Mouse (Mus musculus) embryonic stem cell, embryonic (primary cell): Measurements from ENCODE around the gene Ppfia3.

Experiments
- CTCF ChIA-PET, 4 experiments: fragments of 300-600 bp in 2 of 4; fragments of 350-600 bp in 2 of 4; sonication (Branson Sonifier 250); formaldehyde crosslinking; loops; one replicate each; lab custom pipeline; 2022; ENCODE audit warnings: inconsistent platforms in 2 of 4; lab: Charles Lee
- POLR2A ChIA-PET, 4 experiments: fragments of 300-600 bp in 2 of 4; fragments of 350-600 bp in 2 of 4; sonication (Branson Sonifier 250); formaldehyde crosslinking; loops; one replicate each; lab custom pipeline; 2022; ENCODE audit warnings: antibody characterized with exemption in 4 of 4, inconsistent platforms in 1 of 4; lab: Charles Lee

Gene Ppfia3

DNA sequence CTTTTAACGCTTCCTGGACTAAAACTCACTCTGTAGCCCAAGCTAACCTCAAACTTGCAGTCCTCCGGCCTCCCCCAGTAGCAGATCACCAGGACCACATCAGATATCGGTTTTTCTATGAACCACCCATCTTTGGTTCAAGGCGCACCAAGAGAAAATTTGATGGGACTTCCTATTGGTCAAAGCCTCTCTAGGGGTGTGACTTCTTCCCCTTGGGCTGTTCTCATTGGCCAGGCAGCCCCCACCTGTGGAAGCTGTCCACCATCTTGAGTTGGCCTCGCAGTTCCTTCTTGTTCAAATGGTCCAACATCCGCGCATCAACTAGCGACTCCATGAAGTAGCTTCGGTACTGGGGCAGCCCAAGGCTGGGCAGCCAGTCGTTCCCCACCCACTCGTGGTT is 24.7 kb downstream of the Ppfia3 start:
- ChIA-PET CTCF (interaction anchor here (0.8 to 6.9 kb wide), 31 partner anchors 8 to 358 kb away, joined by 3 to 200 read pairs (median 6); partner anchors contain the start of genes Aldh16a1 (in 1 of the 4), Car11 (in 1 of the 4), Gys1 (in 1 of the 4) and Kcna7 (in 1 of the 4)), POLR2A (interaction anchor here in 3 of 4 experiments (0.5 to 7.7 kb wide), 47 partner anchors 7 to 379 kb away, joined by 3 to 118 read pairs (median 6); partner anchors contain the start of genes Ppfia3 (in 3 of the 3), Trpm4 (in 3 of the 3), Ftl1 (in 2 of the 3) and Snrnp70 (in 2 of the 3))

DNA sequence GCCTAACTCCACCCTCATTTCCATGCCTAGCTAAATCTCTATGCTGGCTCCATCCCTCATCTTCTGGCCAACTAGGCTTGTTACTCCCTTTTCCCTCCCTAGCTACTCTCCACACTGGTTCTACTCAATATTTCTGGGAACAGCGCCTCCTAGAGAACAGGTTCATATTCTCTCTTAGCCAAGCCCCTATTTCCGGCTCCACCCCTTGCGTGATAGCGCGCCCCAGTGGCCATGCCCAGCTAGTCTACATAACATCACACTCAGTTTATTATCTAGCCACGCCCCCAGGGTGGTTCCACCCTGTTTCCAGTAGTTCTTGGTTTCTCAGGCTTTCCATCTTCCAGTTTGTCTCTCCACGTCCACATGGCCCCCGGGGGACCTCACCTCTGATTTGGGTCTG is 25.5 kb downstream of the Ppfia3 start:
- CTCF ChIA-PET = interaction anchor here (0.5 to 6.9 kb wide), 82 partner anchors 8 to 380 kb away, joined by 3 to 200 read pairs (median 4); partner anchors contain the start of genes Ppfia3 (in 3 of the 4), Gys1 (in 2 of the 4), Kcna7 (in 2 of the 4) and Lin7b (in 2 of the 4)
- POLR2A ChIA-PET = interaction anchor here in 3 of 4 experiments (0.6 to 7.7 kb wide), 50 partner anchors 8 to 555 kb away, joined by 3 to 118 read pairs (median 5); partner anchors contain the start of genes Ppfia3 (in 3 of the 3), Ftl1 (in 2 of the 3), Snrnp70 (in 2 of the 3) and Trpm4 (in 2 of the 3)

DNA sequence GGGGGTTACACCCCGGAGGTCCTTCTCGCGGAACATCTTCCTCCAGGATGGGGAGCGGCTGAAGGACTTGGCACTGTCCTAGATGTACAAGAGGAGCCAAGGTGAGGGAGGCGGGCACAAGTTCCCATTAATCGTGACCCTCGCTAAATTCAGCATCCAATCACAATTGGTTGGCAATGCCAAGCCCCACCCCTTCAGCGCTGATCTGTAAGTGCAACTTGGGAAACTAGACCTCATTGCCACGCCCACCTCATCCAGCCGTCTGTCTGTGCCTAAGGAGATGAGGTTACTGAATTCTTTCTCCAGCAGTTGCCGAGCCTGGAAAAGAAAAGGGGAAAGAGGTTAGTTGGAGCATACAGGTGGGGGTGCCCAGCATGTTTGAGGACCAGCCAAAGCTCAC is 26.1 kb downstream of the Ppfia3 start:
- ChIA-PET CTCF (interaction anchor here (0.6 to 6.9 kb wide), 80 partner anchors 8 to 380 kb away, joined by 3 to 200 read pairs (median 4); partner anchors contain the start of genes Gys1 (in 3 of the 4), Ppfia3 (in 3 of the 4), Kcna7 (in 2 of the 4) and Lin7b (in 2 of the 4)), POLR2A (interaction anchor here in 3 of 4 experiments (0.6 to 7.7 kb wide), 55 partner anchors 8 to 556 kb away, joined by 3 to 118 read pairs (median 4); partner anchors contain the start of genes Ppfia3 (in 3 of the 3), Ftl1 (in 2 of the 3), Snrnp70 (in 2 of the 3) and Trpm4 (in 2 of the 3))

DNA sequence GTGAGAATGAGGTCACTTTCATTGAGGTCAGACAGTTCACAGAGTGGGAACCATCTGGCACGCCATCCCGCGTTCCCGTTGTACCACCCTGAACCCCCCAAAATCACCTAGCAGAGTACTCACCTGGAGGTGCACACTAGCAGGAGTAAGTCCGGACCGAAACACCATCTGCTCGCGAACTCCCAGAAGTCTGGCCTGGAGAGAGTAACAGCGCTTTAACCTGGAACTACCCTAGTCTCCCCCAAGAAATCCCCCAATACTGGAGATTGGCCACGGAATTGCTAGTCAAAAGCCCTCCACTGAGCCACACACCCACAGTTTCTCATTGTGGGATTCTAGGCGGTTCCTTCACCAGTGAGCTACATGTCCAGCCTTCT is 26.8 kb downstream of the Ppfia3 start:
- CTCF ChIA-PET = interaction anchor here in 3 of 4 experiments (0.9 to 6.9 kb wide), 16 partner anchors 8 to 267 kb away, joined by 3 to 200 read pairs (median 10); partner anchors contain the start of genes Gys1 (in 2 of the 3), Kcna7 (in 1 of the 3) and Ppfia3 (in 1 of the 3)
- POLR2A ChIA-PET = interaction anchor here in 3 of 4 experiments (0.6 to 7.7 kb wide), 25 partner anchors 15 to 273 kb away, joined by 3 to 118 read pairs (median 4); partner anchors contain the start of genes Ppfia3 (in 2 of the 3), Snrnp70 (in 2 of the 3), Ftl1 (in 1 of the 3) and Kcna7 (in 1 of the 3)

DNA sequence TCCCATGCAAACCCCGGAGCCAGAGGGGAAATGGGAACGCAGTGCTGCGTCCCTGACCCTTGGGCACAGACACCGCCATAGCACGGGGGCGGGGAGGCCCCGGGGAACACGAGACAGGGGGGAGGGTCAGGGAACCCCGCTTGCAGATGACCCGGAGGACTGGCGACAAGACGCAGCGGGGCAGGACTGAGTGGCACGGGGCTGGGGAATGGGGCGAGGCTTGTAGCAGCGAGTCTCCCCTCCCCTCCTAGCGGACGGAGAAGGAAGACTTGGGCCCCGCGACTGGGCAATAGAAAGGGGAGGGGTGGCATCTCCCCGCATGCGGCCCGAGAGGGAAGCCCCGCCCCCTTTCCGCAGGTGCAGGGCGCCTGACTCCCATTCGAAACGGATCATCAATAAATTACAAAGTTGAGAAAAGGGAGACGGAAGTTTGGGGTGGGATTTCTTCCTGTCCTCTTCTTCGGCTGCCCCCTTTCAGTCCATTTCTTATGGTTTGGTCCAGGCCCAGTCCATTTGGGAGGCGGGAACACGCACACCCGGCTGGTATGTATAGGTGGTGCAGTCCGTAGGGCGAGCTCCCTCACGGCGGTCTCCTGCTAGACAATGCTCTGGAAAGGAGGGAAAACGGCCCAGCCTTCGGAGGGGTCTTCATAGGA is 27.3 kb downstream of the Ppfia3 start:
- CTCF ChIA-PET = interaction anchor here in 3 of 4 experiments (0.6 to 6.9 kb wide), 15 partner anchors 17 to 715 kb away, joined by 3 to 200 read pairs (median 5); partner anchors contain the start of genes Gys1 (in 1 of the 3), Kcna7 (in 1 of the 3) and Ppfia3 (in 1 of the 3)
- POLR2A ChIA-PET = interaction anchor here in 3 of 4 experiments (0.5 to 7.7 kb wide), 32 partner anchors 15 to 272 kb away, joined by 3 to 118 read pairs (median 4); partner anchors contain the start of genes Ppfia3 (in 2 of the 3), Snrnp70 (in 2 of the 3), Aldh16a1 (in 1 of the 3) and Ftl1 (in 1 of the 3)

DNA sequence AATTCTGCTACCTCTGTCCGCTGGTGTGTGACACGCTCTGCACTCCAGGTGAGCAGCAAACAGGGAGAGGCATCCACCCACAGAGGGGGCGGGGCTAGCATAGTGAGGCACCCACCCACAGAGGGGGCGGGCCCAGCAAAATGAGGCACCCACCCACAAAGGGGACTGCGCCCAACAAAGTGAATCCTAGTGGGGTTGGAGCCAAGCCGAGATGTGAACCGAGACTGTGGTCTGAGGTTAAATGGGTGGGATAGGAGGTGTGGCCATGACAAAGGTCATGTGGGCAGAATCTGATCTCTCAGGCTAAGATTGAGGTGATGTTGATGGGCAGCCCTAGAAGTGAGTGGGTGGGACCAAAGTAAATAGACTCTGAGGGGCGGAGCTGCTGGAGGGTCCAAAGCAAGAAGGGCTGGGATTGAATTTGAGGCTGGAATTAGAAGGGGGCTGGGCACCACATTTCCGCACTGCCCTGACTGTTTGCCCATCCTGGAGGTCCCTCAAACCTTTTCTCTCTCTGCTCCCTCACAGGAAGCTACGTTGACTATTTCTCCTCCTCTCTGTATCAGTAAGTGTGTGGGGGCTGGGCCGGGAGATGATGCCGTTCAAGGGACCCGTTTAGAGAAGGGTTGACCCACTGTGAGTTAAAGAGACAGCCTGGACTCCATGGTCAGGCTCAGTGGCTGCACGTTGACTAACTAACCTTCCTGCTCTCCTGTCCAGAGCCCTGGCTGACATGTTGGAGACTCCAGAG is 28.5 kb downstream of the Ppfia3 start:
- CTCF ChIA-PET = interaction anchor here (0.5 to 6.9 kb wide), 21 partner anchors 11 to 605 kb away, joined by 3 to 200 read pairs (median 4); partner anchors contain the start of genes Kcna7 (in 1 of the 4) and Ppfia3 (in 1 of the 4)
- POLR2A ChIA-PET = interaction anchor here in 3 of 4 experiments (0.5 to 7.7 kb wide), 50 partner anchors 9 to 489 kb away, joined by 3 to 118 read pairs (median 4); partner anchors contain the start of genes Ftl1 (in 2 of the 3), Kcna7 (in 2 of the 3), Ppfia3 (in 2 of the 3) and Snrnp70 (in 2 of the 3)

DNA sequence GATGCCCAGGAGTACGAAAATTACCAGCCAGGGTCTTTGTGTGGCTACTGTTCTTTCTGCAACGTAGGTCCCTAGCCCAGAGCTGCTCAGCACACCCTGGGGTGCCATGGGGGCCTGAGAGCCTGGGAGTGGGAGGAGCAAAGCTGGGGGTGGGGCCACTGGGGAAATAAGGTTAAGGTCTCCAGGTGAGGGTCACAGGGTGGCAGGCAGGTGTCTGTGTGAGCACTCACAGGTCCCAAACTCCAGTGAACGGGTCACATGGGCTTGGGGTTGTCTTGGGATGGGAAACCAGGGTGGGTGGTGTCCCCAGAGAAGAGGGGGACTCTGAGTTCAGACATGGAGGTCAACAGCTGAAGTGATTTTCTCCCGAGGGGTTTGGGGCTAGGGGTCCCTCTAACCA is 29.4 kb downstream of the Ppfia3 start:
- POLR2A ChIA-PET = interaction anchor here in 3 of 4 experiments (1.0 to 7.7 kb wide), 20 partner anchors 8 to 183 kb away, joined by 3 to 118 read pairs (median 8); partner anchors contain the start of genes Ftl1 (in 2 of the 3), Snrnp70 (in 2 of the 3), Aldh16a1 (in 1 of the 3) and Gys1 (in 1 of the 3)

DNA sequence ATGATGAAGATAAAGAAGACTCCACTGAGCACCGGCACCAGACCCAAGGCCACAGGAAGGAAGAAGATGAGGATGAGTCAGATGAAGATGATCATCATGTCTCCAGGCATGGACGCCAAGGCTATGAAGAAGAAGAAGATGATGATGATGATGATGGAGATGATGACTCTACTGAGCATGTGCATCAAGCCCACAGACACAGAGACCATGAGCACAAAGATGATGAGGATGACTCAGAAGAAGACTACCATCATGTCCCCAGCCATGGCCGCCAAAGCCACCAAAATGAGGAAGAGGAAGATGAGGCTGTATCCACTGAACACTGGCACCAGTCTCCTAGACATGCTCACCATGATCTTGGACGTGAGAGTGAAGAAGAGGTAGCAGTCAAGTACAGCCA is 30.5 kb downstream of the Ppfia3 start:
- ChIA-PET POLR2A (interaction anchor here in 2 of 4 experiments (0.7 to 7.7 kb wide), 4 partner anchors 18 to 190 kb away, joined by 6 to 67 read pairs (median 19); partner anchors contain the start of genes Ftl1 (in 1 of the 2), Plekha4 (in 1 of the 2), Ppp1r15a (in 1 of the 2) and Snrnp70 (in 1 of the 2)), CTCF (no interaction called here)

More for the DNA sequence above, 29.4 kb downstream of the Ppfia3 start:
- CTCF ChIA-PET = interaction anchor here in 3 of 4 experiments (1.1 to 6.9 kb wide), 7 partner anchors 12 to 291 kb away, joined by 3 to 200 read pairs (median 6); partner anchors contain the start of gene Kcna7 (in 1 of the 3)

DNA sequence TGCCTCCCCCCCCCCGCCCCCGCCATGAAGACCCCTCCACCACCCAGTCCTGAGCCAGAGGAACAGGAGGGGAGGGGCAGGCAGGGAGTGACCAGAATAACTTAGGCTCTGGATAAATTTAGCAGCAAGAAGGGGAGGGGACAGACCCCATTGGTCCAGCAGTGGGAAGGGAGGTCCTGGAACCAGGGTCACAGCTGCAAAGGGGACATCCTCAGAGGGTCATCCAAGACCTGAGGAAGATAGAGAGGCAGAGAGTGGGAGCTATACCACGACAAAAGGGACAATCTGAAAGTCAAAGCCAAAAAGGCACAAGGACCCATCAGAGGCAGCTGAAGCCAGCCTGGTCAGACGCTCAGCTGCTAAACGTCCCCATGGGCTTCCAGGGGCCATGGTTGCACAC is 31.8 kb downstream of the Ppfia3 start, which contains the start of gene Hrc:
Gene Hrc (plus strand): TSS at position 235 of the 400 bp plus-strand sequence.
- CTCF ChIA-PET = interaction anchor here in 1 of 4 experiments (0.9 kb wide), 1 partner anchor 254 kb away, joined by 3 read pairs; no protein-coding TSS in a partner anchor

DNA sequence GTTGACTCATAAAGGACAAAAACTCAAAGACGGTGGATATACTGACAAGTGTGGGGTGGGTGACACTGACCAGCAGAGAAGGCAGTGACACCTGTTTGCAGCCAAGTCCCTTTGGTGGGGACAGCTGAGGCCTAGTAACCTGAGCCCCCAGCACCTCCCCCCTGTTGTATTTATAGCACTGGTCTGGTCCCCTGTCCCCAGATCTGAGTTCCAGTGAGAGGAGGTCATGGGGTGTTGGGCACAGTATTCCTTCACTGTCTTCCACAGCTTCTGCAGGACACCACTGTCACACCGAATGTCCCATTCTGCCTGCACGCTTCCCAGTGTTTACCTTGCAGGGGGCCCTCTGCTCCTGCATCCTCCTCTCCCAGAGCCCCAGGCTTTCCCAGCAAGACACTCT is 32.2 kb downstream of the Ppfia3 start:
- POLR2A ChIA-PET = interaction anchor here in 3 of 4 experiments (0.5 to 2.5 kb wide), 22 partner anchors 8 to 421 kb away, joined by 3 to 11 read pairs (median 3); partner anchors contain the start of genes Ftl1 (in 1 of the 3), Kcna7 (in 1 of the 3), Plekha4 (in 1 of the 3) and Ppfia3 (in 1 of the 3)
- CTCF ChIA-PET = interaction anchor here in 1 of 4 experiments (0.9 kb wide), 1 partner anchor 255 kb away, joined by 3 read pairs; no protein-coding TSS in a partner anchor

More for the DNA sequence above, 31.8 kb downstream of the Ppfia3 start, which contains the start of gene Hrc:
- POLR2A ChIA-PET = interaction anchor here in 2 of 4 experiments (0.6 to 1.7 kb wide), 22 partner anchors 7 to 420 kb away, joined by 3 to 9 read pairs (median 3); partner anchors contain the start of genes Ftl1 (in 1 of the 2), Kcna7 (in 1 of the 2), Plekha4 (in 1 of the 2) and Ppfia3 (in 1 of the 2)

DNA sequence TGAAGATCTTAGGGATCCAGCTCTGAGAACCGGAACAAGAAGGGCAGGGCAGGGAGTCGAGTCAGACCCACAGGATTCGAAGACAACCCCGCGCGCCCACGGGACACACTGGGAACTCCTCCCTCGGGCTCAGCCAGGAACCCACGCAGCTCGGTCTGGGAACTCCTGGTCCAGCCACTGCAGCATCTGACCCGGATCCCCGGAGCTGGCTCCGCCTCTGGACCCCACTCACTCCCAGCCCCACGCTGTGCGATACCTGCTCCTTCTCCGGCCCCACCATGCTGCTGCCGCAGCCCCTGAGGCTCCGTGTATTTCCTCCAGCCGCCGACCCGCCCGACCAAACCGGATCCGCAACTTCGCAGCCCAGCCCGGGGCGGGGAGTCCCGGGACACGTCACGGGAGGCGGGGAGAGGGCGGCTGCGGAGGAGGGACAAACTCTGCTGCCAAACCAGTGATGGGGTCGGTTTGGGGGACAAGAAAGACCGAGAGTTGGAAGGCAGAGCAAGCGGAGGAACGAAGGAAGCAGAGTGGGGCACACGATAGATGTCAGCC is 33.3 kb downstream of the Ppfia3 start, which contains the start of gene Trpm4:
Gene Trpm4 (minus strand): TSS at position 350 of the 552 bp plus-strand sequence.
- POLR2A ChIA-PET = interaction anchor here in 3 of 4 experiments (0.6 to 3.5 kb wide), 51 partner anchors 8 to 384 kb away, joined by 3 to 30 read pairs (median 4); partner anchors contain the start of genes Ppfia3 (in 3 of the 3), Snrnp70 (in 2 of the 3), Tead2 (in 2 of the 3) and Aldh16a1 (in 1 of the 3)
- CTCF ChIA-PET = interaction anchor here in 3 of 4 experiments (0.5 to 3.1 kb wide), 16 partner anchors 8 to 116 kb away, joined by 3 to 45 read pairs (median 5); partner anchors contain the start of genes Gys1 (in 1 of the 3), Kcna7 (in 1 of the 3) and Ppfia3 (in 1 of the 3)

DNA sequence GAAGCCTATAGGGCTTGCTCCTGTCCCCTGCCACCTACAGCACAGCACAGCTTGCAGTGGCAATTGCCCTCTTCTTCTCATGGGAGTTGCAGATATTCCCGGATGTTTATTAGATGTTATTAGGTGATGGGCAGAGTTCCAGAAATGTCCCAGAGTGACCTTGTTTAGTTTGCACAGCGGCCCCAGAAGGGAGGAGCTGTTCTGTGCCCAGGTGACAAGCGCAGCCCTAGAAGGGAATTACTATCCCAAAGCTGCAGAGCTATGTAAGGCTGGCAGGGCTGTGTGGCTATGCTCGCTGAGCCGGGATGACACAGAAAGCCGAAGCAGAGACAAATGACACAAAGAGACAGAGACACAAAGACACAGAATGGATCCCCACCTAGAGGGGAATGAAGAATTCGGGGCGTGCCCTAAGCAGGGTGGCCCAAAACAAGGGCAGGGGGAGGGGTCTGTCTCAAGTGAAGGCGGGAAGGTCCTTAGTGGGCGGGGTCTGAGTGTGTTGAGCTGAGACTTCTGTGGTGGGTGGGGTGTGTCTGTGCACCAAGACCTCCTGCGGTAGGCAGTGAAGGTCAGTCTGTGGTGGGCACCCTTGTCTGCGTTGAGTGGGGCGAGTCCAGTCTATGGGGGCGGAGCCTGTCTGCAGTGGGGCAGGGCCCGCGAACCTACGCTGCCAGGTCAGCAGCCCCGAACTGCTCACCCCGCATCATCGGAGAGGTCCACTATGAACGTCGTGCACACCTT is 34.0 kb downstream of the Ppfia3 start:
- ChIA-PET POLR2A (interaction anchor here (0.5 to 3.5 kb wide), 61 partner anchors 8 to 385 kb away, joined by 3 to 30 read pairs (median 4); partner anchors contain the start of genes Ppfia3 (in 3 of the 4), Snrnp70 (in 2 of the 4), Tead2 (in 2 of the 4) and Aldh16a1 (in 1 of the 4)), CTCF (interaction anchor here (0.5 to 3.1 kb wide), 23 partner anchors 8 to 296 kb away, joined by 3 to 45 read pairs (median 5); partner anchors contain the start of genes Gys1 (in 1 of the 4), Kcna7 (in 1 of the 4) and Ppfia3 (in 1 of the 4))

DNA sequence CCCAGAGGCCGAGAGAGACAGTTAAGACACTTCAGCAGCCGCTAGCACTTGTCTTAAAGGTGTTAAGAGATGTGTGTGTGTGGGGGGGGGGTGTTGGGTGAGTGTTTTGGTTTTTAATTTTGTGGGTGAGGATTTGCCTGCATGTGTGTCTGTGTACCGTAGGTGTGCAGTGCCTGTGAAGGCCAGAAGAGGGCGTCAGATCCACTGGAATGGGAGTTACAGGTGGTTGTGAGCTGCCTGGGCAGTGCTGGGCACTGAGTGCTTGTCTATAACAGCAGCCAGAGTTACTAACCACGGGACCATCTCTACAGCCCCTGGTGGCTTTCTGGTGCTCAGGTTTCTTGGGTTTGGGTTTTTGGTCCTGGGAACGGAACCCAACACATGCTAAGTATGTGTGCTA is 35.3 kb downstream of the Ppfia3 start:
- CTCF ChIA-PET = interaction anchor here (0.6 to 3.1 kb wide), 19 partner anchors 10 to 356 kb away, joined by 3 to 45 read pairs (median 5); partner anchors contain the start of genes Dkkl1 (in 1 of the 4), Gys1 (in 1 of the 4) and Kcna7 (in 1 of the 4)
- POLR2A ChIA-PET = interaction anchor here in 2 of 4 experiments (1.0 to 3.5 kb wide), 9 partner anchors 21 to 226 kb away, joined by 3 to 17 read pairs (median 5); partner anchors contain the start of gene Snrnp70 (in 1 of the 2)
